Mouse (Mus musculus) heart, postnatal 0 days (tissue): Measurements from ENCODE around the gene Gm10382. TPM values are rescaled to one million over a fixed set of nuclear protein-coding genes. Genes with fewer than 3 reads are reported as not detected.

Experiments
- ATAC-seq: fragments of 200-750 bp; cut with Nextera tagmentation; 2 replicates; pipeline ENCODE4 v1.8.0; 2017; ENCODE audit warnings: low read depth, moderate number of reproducible peaks, moderate library complexity; ENCODE audit not compliant: insufficient read depth
- DNase-seq: peaks from one replicate; pipeline ENCODE4 v3.0.0-alpha.2; 2016; ENCODE audit warnings: low spot score
- H3K27ac ChIP-seq: fragments of 300-500 bp; sonication (generic); 2 replicates; pipeline ENCODE4 v1.5.1; 2014; ENCODE audit warnings: low read depth, mild to moderate bottlenecking
- H3K27me3 ChIP-seq: fragments of 300-500 bp; sonication (generic); 2 replicates; pipeline ENCODE4 v1.6.1; 2014; ENCODE audit warnings: low read length, mixed read lengths; ENCODE audit not compliant: control insufficient read depth, insufficient read depth
- H3K36me3 ChIP-seq: fragments of 300-500 bp; sonication (generic); replicated peaks from 2 replicates; pipeline ENCODE4 v1.6.1; 2014; ENCODE audit warnings: low read length, mixed read lengths; ENCODE audit not compliant: control insufficient read depth, insufficient read depth
- H3K4me1 ChIP-seq: fragments of 300-500 bp; sonication (generic); 2 replicates; pipeline ENCODE4 v1.6.1; 2014; ENCODE audit warnings: antibody characterized with exemption; ENCODE audit not compliant: control insufficient read depth, insufficient read depth
- H3K4me2 ChIP-seq: fragments of 300-500 bp; sonication (generic); 2 replicates; pipeline ENCODE4 v1.6.1; 2014; ENCODE audit warnings: low read depth, mild to moderate bottlenecking, low read length, moderate library complexity
- H3K4me3 ChIP-seq: fragments of 300-500 bp; sonication (generic); 2 replicates; pipeline ENCODE4 v1.5.1; 2014; ENCODE audit warnings: low read depth, low read length
- H3K9ac ChIP-seq: fragments of 300-500 bp; sonication (generic); replicated peaks from 2 replicates; pipeline ENCODE4 v1.6.1; 2014; ENCODE audit warnings: low read depth, low read length, mixed read lengths
- H3K9me3 ChIP-seq: fragments of 300-500 bp; sonication (generic); replicated peaks from 2 replicates; pipeline ENCODE4 v1.6.1; 2016; ENCODE audit warnings: low read length; ENCODE audit not compliant: control insufficient read depth
- CTCF ChIP-seq: IDR thresholded peaks from 2 replicates; pipeline ENCODE4 v1.5.1; 2016; ENCODE audit warnings: antibody characterized with exemption, control low read depth, low read depth
- EP300 ChIP-seq: IDR thresholded peaks from 2 replicates; pipeline ENCODE4 v1.6.1; 2016; ENCODE audit warnings: antibody characterized with exemption, low read depth
- WGBS: fragments of 180-500 bp; shearing (Covaris S2); extraction: QIAGEN DNeasy Blood & Tissue Kit; methylation state at CpG from one replicate; pipeline ENCODE4 v1.1.7; 2014; 5-methylcytosine and 5-hydroxymethylcytosine counted together
- polyA plus RNA-seq: library from polyadenylated mRNA; unstranded; fragments of >200 nt; fragmentation: Nextera tagmentation; extraction: Ambion mirVana; gene quantifications from 2 replicates; pipeline ENCODE4 v1.2.1, GENCODE M21; 2015
- total RNA-seq: library from RNA; depleted of rRNA; stranded (reverse); fragments of >200 nt; gene quantifications from 2 replicates; pipeline ENCODE4 v1.2.3, GENCODE M21; 2014; ENCODE audit warnings: low replicate concordance; rRNA removed

The Gm10382 gene
- not detected in 2 replicates for total RNA-seq
- 0.32 and 0.78 TPM in 2 replicates for polyA plus RNA-seq

- Histone ChIP-seq H3K4me1 (peaks cover 25% of the 10 kb centered on the region), H3K27ac (peak within 1 kb of the TSS; percentile 97), H3K36me3 (peaks cover 23% of the 10 kb centered on the region), H3K27me3 (no peaks in the 10 kb centered on the region), H3K9me3 (no peaks in the 10 kb centered on the region), H3K4me3 (peak within 1 kb of the TSS; percentile 81), H3K4me2 (peak within 1 kb of the TSS; percentile 73), H3K9ac (peak within 1 kb of the TSS; percentile 96)
- ATAC-seq (peak; percentile 4; the same call in 1 of the 2 replicates), DNase-seq (peak; percentile 84)
- TF ChIP-seq CTCF (no peak), EP300 (no peak)
- under 1% methylated on average over 41 of the region's 41 CpGs for WGBS
These were observed at the start of gene Gm10382 for GRCm38 (mm10) chr5:125389131-125389578. TSS of gene Gm10382 (plus strand) at chr5:125389322.

- peak; percentile 22 for ATAC-seq
- Histone ChIP-seq H3K4me3 (peak overlapping the region; percentile 85), H3K27me3 (no peaks in the 10 kb centered on the region), H3K4me2 (peak overlapping the region; percentile 90), H3K4me1 (peaks cover 24% of the 10 kb centered on the region), H3K9ac (peak overlapping the region; percentile 68), H3K36me3 (no peaks in the 10 kb centered on the region), H3K9me3 (no peaks in the 10 kb centered on the region), H3K27ac (peak overlapping the region; percentile 77)
- DNase-seq, result peak; percentile 37
- 6% methylated on average over 25 of the region's 25 CpGs for WGBS
- TF ChIP-seq EP300 (no peak), CTCF (no peak)
These were observed 49.1 kb upstream of the Gm10382 start for GRCm38 (mm10) chr5:125339851-125340531.

GRCm38 (mm10) chr5:125340547-125341262 is 48.4 kb upstream of the Gm10382 start, which contains the start of gene Scarb1:
TSS of gene Scarb1 (minus strand) at chr5:125341094.
- no peaks in the 10 kb centered on the region for H3K27me3 ChIP-seq
- peak; percentile 90 for ATAC-seq
- peak within 1 kb of the TSS; percentile 90 for H3K4me2 ChIP-seq
- H3K9me3 ChIP-seq, result no peaks in the 10 kb centered on the region
- no peaks in the 10 kb centered on the region for H3K36me3 ChIP-seq
- peak within 1 kb of the TSS; percentile 85 for H3K4me3 ChIP-seq
- peaks cover 24% of the 10 kb centered on the region for H3K4me1 ChIP-seq
- under 1% methylated on average over 40 of the region's 42 CpGs for WGBS
- DNase-seq, result peak; percentile 85
- TF ChIP-seq CTCF (0 out of 2 replicates have a peak, but pooled peaks have one; percentile 4), EP300 (no peak)
- H3K27ac ChIP-seq, result peak within 1 kb of the TSS; percentile 77
- peak within 1 kb of the TSS; percentile 68 for H3K9ac ChIP-seq

- ATAC-seq (peak; percentile 7; the same call in 1 of the 2 replicates), DNase-seq (no peak)
- Histone ChIP-seq H3K4me2 (peak overlapping the region; percentile 90), H3K4me1 (peaks cover 24% of the 10 kb centered on the region), H3K4me3 (peak overlapping the region; percentile 85), H3K9me3 (no peaks in the 10 kb centered on the region), H3K9ac (peak overlapping the region; percentile 68), H3K27ac (peak overlapping the region; percentile 77; the same call in 1 of the 2 replicates), H3K36me3 (no peaks in the 10 kb centered on the region), H3K27me3 (no peaks in the 10 kb centered on the region)
- TF ChIP-seq CTCF (no peak), EP300 (no peak)
- 15% methylated on average over 14 of the region's 14 CpGs for WGBS
These were observed 47.5 kb upstream of the Gm10382 start for GRCm38 (mm10) chr5:125341459-125342090.

- H3K27ac ChIP-seq, result no peak overlapping the region
- H3K4me2 ChIP-seq, result no peak overlapping the region
- peaks cover 14% of the 10 kb centered on the region for H3K4me1 ChIP-seq
- no peak overlapping the region for H3K4me3 ChIP-seq
- ATAC-seq (no peak), DNase-seq (no peak)
- TF ChIP-seq EP300 (no peak), CTCF (no peak)
- no peaks in the 10 kb centered on the region for H3K36me3 ChIP-seq
- no peaks in the 10 kb centered on the region for H3K9me3 ChIP-seq
- WGBS, result 91% methylated on average over 6 of the region's 6 CpGs
- no peak overlapping the region for H3K9ac ChIP-seq
- no peaks in the 10 kb centered on the region for H3K27me3 ChIP-seq
These were observed 44.8 kb upstream of the Gm10382 start for GRCm38 (mm10) chr5:125344296-125344695.
